Mouse (Mus musculus) hindbrain, embryonic 14.5 days (tissue): ENCODE measurements around the gene Gm13723. TPM values are rescaled to one million over a fixed set of nuclear protein-coding genes. Genes with fewer than 3 reads are reported as not detected.

Experiments used
- ATAC-seq: fragments of 200-750 bp; cut with Nextera tagmentation; 2 replicates; pipeline ENCODE4 v1.8.0; 2017; ENCODE audit warnings: moderate number of reproducible peaks, mild to moderate bottlenecking, moderate TSS enrichment, moderate library complexity; ENCODE audit not compliant: low FRiP score
- DNase-seq: peaks from one replicate; pipeline ENCODE4 v3.0.0-alpha.2; 2015; ENCODE audit warnings: low spot score
- H3K27ac ChIP-seq: fragments of 300-500 bp; sonication (generic); 2 replicates; pipeline ENCODE4 v1.5.1; 2014; ENCODE audit warnings: mild to moderate bottlenecking, moderate library complexity
- H3K27me3 ChIP-seq: fragments of 300-500 bp; sonication (generic); 2 replicates; pipeline ENCODE4 v1.6.1; 2014; ENCODE audit warnings: mild to moderate bottlenecking, low read length, mixed read lengths; ENCODE audit not compliant: control insufficient read depth, insufficient read depth
- H3K36me3 ChIP-seq: fragments of 300-500 bp; sonication (generic); replicated peaks from 2 replicates; pipeline ENCODE4 v1.6.1; 2014; ENCODE audit not compliant: control insufficient read depth, insufficient read depth
- H3K4me1 ChIP-seq: fragments of 300-500 bp; sonication (generic); replicated peaks from 2 replicates; pipeline ENCODE4 v1.6.1; 2014; ENCODE audit warnings: antibody characterized with exemption, low read length, mixed read lengths; ENCODE audit not compliant: control insufficient read depth, insufficient read depth
- H3K4me2 ChIP-seq: fragments of 300-500 bp; sonication (generic); replicated peaks from 2 replicates; pipeline ENCODE4 v1.6.1; 2014; ENCODE audit warnings: mild to moderate bottlenecking, moderate library complexity
- H3K4me3 ChIP-seq: fragments of 300-500 bp; sonication (generic); replicated peaks from 2 replicates; pipeline ENCODE4 v1.5.1; 2014; ENCODE audit warnings: mild to moderate bottlenecking, low read length
- H3K9ac ChIP-seq: fragments of 300-500 bp; sonication (generic); 2 replicates; pipeline ENCODE4 v1.6.1; 2014
- H3K9me3 ChIP-seq: fragments of 300-500 bp; sonication (generic); 2 replicates; pipeline ENCODE4 v1.6.1; 2016; ENCODE audit warnings: low read length; ENCODE audit not compliant: control insufficient read depth
- WGBS: fragments of 180-500 bp; shearing (Covaris S2); extraction: QIAGEN DNeasy Blood & Tissue Kit; methylation state at CpG from one replicate; pipeline ENCODE4 v1.1.7; 2014; 5-methylcytosine and 5-hydroxymethylcytosine counted together
- polyA plus RNA-seq: library from polyadenylated mRNA; unstranded; fragments of >200 nt; fragmentation: Nextera tagmentation; extraction: Ambion mirVana; gene quantifications from 2 replicates; pipeline ENCODE4 v1.2.1, GENCODE M21; 2014

The Gm13723 gene
- not detected in 2 replicates for polyA plus RNA-seq

DNA sequence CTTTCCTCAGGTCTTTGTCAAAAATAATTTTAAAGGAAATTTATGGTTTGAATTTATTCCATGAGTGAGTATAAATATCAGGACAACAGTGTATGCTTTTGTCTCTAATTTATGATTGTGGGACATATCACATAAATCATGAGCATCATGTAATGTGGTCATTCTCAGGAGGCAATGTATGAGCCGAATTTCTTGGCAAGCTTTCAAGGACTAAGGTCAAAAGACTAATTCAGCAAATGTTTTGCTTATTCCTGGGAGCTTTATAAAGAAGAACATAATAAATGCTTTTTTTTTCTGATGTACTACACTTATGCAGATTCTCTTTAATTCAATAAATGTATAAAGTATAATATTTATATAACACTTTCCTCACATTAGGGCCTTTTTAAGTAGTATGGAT is at the start of gene Gm13723:
Gene Gm13723, minus strand, starts transcription at position 101 of the 400 bp plus-strand sequence.
- Histone ChIP-seq H3K9ac (no peak within 1 kb of the TSS), H3K36me3 (no peaks in the 10 kb centered on the region), H3K27ac (no peak within 1 kb of the TSS), H3K9me3 (no peaks in the 10 kb centered on the region), H3K4me1 (no peaks in the 10 kb centered on the region), H3K4me3 (no peak within 1 kb of the TSS), H3K27me3 (no peaks in the 10 kb centered on the region), H3K4me2 (no peak within 1 kb of the TSS)
- ATAC-seq (no peak), DNase-seq (no peak)
- WGBS: 65% methylated on average over 1 of the region's 1 CpGs

DNA sequence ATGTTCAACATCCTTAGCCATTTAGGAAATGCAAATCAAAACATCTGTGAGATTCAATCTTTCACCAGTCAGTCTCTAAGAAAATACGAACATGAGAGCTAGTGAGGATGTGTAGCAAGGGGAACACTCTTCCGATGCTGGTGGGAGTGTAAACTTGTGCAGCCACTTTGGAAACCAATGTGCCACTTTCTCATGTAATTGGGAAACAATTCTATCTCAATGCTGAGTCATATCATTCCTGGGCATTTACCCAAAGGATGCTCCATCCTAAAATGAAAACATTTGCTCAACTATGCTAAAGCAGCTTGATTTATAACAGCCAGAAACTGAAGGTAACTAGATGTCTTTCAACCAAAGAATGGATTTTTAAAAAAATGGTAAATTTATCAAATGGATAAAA is 31.0 kb upstream of the Gm13723 start:
- DNase-seq (no peak), ATAC-seq (no peak)
- Histone ChIP-seq H3K9ac (no peak overlapping the region), H3K27ac (no peak overlapping the region), H3K4me2 (no peak overlapping the region), H3K4me1 (no peaks in the 10 kb centered on the region), H3K9me3 (no peaks in the 10 kb centered on the region), H3K4me3 (no peak overlapping the region), H3K27me3 (no peaks in the 10 kb centered on the region), H3K36me3 (no peaks in the 10 kb centered on the region)
- 89% methylated on average over 2 of the region's 2 CpGs for WGBS

DNA sequence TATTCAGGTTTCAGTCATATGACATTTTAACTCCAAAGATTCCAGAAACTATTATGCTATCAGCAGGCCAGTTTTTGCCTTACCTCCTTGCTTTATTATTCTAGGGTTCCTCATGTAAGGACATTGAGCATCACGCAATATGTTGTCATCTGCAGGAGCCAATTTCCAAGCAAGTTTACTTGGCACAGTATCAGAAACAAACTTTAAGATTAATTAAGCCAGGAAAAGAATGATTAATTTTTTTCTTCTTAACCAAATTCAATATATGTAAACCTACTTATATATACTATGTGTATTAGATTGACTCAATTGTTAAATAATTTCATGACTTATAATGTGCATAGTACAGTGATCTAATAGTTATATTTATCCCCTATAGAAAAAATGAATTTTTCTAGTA is 17.5 kb upstream of the Gm13723 start, which contains the start of gene Olfr1097:
Gene Olfr1097, minus strand, starts transcription at position 101 of the 400 bp plus-strand sequence.
- Histone ChIP-seq H3K9me3 (no peaks in the 10 kb centered on the region), H3K36me3 (no peaks in the 10 kb centered on the region), H3K4me3 (no peak within 1 kb of the TSS), H3K4me2 (no peak within 1 kb of the TSS), H3K27ac (no peak within 1 kb of the TSS), H3K4me1 (no peaks in the 10 kb centered on the region), H3K27me3 (no peaks in the 10 kb centered on the region), H3K9ac (no peak within 1 kb of the TSS)
- no peak for ATAC-seq
- 94% methylated on average over 1 of the region's 1 CpGs for WGBS
- no peak for DNase-seq

DNA sequence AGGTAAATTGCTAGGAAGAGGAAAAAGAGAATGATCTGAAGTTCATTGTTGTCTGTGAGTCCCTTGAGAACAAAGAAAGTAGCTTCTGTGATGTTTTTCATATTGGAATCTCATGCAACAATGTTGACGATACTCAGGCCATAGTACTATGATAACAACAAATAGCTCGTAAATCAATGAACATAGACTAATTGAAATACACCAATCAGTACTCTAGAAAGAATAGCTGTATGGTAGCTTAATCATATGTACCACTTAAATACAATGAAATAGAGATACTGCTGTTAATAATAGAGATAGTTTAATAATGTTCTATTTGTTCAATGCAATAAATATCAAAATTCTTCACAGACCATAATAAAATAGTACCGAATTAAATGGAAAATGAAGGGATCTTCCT is 23.0 kb downstream of the Gm13723 start, which contains the start of gene Olfr1095:
Gene Olfr1095, minus strand, starts transcription at position 101 of the 400 bp plus-strand sequence.
- 91% methylated on average over 3 of the region's 3 CpGs for WGBS
- Histone ChIP-seq H3K9ac (no peak within 1 kb of the TSS), H3K4me3 (no peak within 1 kb of the TSS), H3K27ac (no peak within 1 kb of the TSS), H3K9me3 (no peaks in the 10 kb centered on the region), H3K36me3 (no peaks in the 10 kb centered on the region), H3K4me2 (no peak within 1 kb of the TSS), H3K4me1 (no peaks in the 10 kb centered on the region), H3K27me3 (no peaks in the 10 kb centered on the region)
- ATAC-seq: no peak
- DNase-seq: no peak

DNA sequence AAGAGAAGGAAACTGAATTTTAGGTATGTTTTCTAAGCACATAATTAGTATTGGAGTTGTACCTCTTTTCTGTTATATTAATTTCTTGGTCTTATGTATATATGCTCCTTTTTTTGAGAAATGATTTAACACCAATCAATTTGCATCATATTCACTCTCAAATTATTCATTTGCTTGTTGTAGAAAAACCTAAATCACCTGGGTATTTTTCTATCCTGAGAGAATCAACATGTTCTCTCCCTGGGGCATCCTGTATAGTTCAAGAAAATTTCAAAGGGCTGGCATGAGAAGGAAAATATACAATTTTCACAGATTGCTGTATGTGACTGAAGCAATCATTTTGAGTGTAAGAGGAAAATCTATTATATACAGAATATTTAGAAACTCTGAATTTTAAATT is 50.2 kb downstream of the Gm13723 start, which contains the start of gene Olfr1094:
Gene Olfr1094, plus strand, starts transcription at position 301 of the 400 bp plus-strand sequence.
- ATAC-seq (no peak), DNase-seq (no peak)
- no peak within 1 kb of the TSS for H3K9ac ChIP-seq
- no peaks in the 10 kb centered on the region for H3K27me3 ChIP-seq
- no peak within 1 kb of the TSS for H3K27ac ChIP-seq
- H3K4me1 ChIP-seq: no peaks in the 10 kb centered on the region
- H3K4me3 ChIP-seq: no peak within 1 kb of the TSS
- H3K36me3 ChIP-seq: no peaks in the 10 kb centered on the region
- H3K9me3 ChIP-seq: no peaks in the 10 kb centered on the region
- no peak within 1 kb of the TSS for H3K4me2 ChIP-seq

Other genes with a start within 250 kb of the Gm13723 start
- gene Olfr1084, start 235.1 kb downstream of the Gm13723 start, polyA plus RNA-seq: not detected in 2 replicates
- gene Olfr1085, start 212.8 kb downstream of the Gm13723 start, polyA plus RNA-seq: not detected in 2 replicates
- not detected in 2 replicates for gene Olfr1086, start 194.7 kb downstream of the Gm13723 start, polyA plus RNA-seq
- gene Olfr1087, start 176.4 kb downstream of the Gm13723 start, polyA plus RNA-seq: not detected in 2 replicates
- gene Olfr1089, start 141.1 kb downstream of the Gm13723 start, polyA plus RNA-seq: not detected in 2 replicates
- gene Olfr1090, start 115.8 kb downstream of the Gm13723 start, polyA plus RNA-seq: not detected in 2 replicates
- not detected in 2 replicates for gene Olfr1093, start 92.3 kb downstream of the Gm13723 start, polyA plus RNA-seq
- not detected in 2 replicates for gene Olfr141, start 64.8 kb downstream of the Gm13723 start, polyA plus RNA-seq
- not detected in 2 replicates for gene Olfr1094, start 50.1 kb downstream of the Gm13723 start, polyA plus RNA-seq
- not detected in 2 replicates for gene Olfr1095, start 23.1 kb downstream of the Gm13723 start, polyA plus RNA-seq
- gene Olfr1097, start 17.4 kb upstream of the Gm13723 start, polyA plus RNA-seq: not detected in 2 replicates
- not detected in 2 replicates for gene Olfr1098, start 49.7 kb upstream of the Gm13723 start, polyA plus RNA-seq
- not detected in 2 replicates for gene Olfr1099, start 85.9 kb upstream of the Gm13723 start, polyA plus RNA-seq
- gene Olfr1100, start 105.2 kb upstream of the Gm13723 start, polyA plus RNA-seq: not detected in 2 replicates
- gene Olfr1101, start 116.4 kb upstream of the Gm13723 start, polyA plus RNA-seq: not detected in 2 replicates
- gene Olfr1102, start 123.6 kb upstream of the Gm13723 start, polyA plus RNA-seq: not detected in 2 replicates
- not detected in 2 replicates for gene Olfr1104, start 152.3 kb upstream of the Gm13723 start, polyA plus RNA-seq
- gene Olfr1105, start 161.7 kb upstream of the Gm13723 start, polyA plus RNA-seq: not detected in 2 replicates
- gene Olfr1106, start 177.5 kb upstream of the Gm13723 start, polyA plus RNA-seq: not detected in 2 replicates
- gene Olfr1107, start 201.0 kb upstream of the Gm13723 start, polyA plus RNA-seq: not detected in 2 replicates
- gene Olfr1109, start 221.2 kb upstream of the Gm13723 start, polyA plus RNA-seq: not detected in 2 replicates
- gene Olfr259, start 239.8 kb upstream of the Gm13723 start, polyA plus RNA-seq: not detected in 2 replicates